ENCODE assay signal across 9 mouse cellular contexts in genomic region chr11:95585281-95585680, GRCm38 (mm10). TPM values are rescaled to one million over a fixed set of nuclear protein-coding genes. Genes with fewer than 3 reads are reported as not detected.
A peak's percentile ranks its signal among the peaks of the same experiment; 100 is the strongest.
DNase-seq lines count a peak whose midpoint lies in the region; ATAC-seq and TF ChIP-seq lines count a peak whose summit lies in the region.
"Had no signal": no experiment of that assay in that cellular context is flagged by ENCODE, and none has a peak within 500 bp of the region (broad histone marks: within the 10 kb centered on the region; RNA-seq: fewer than 3 reads in every experiment).

No protein-coding gene starts in this region.

- WGBS in embryonic facial prominence, embryonic 11.5 days = under 1% methylated on average over 24 of the region's 24 CpGs
- WGBS in hindbrain, postnatal 0 days = 2% methylated on average over 24 of the region's 24 CpGs
- WGBS in liver, embryonic 15.5 days (ENCODE audit: insufficient replicate concordance) = 1% methylated on average over 24 of the region's 24 CpGs
- under 1% methylated on average over 24 of the region's 24 CpGs for WGBS in stomach, embryonic 16.5 days

- H3K4me3 ChIP-seq in embryonic facial prominence, embryonic 11.5 days (ENCODE audit: low read depth, low read length) = peak overlapping the region; percentile 41
- peak overlapping the region; percentile 51 for H3K4me3 ChIP-seq in hindbrain, postnatal 0 days (ENCODE audit: low read length)
- H3K4me3 ChIP-seq in liver, embryonic 15.5 days (replicated peaks) = no peak overlapping the region
- peak overlapping the region; percentile 48 for H3K4me3 ChIP-seq in stomach, embryonic 16.5 days (replicated peaks; ENCODE audit: low read length)

- DNase-seq in adrenal gland, adult 2 months = peak; percentile 37
- no peak for DNase-seq in adrenal gland, adult 18-20 months (ENCODE audit: low spot score in 2 of 2)
- peak; percentile 81 for DNase-seq in embryonic facial prominence, embryonic 11.5 days (ENCODE audit: low spot score)
- peak; percentile 55 for DNase-seq in hindbrain, postnatal 0 days (ENCODE audit: low spot score)
- no peak for DNase-seq in spleen, postnatal 14 days (ENCODE audit: low spot score in 2 of 2)
- no peak for DNase-seq in right cerebral cortex, postnatal 14 days

- no peak overlapping the region; the same call in 1 of the 2 replicates for H3K9ac ChIP-seq in embryonic facial prominence, embryonic 11.5 days (replicated peaks; ENCODE audit: low read length)
- H3K9ac ChIP-seq in hindbrain, postnatal 0 days (replicated peaks; ENCODE audit: low read length) = 0 out of 2 replicates have a peak overlapping the region, but pooled peaks have one; percentile 21
- H3K9ac ChIP-seq in liver, embryonic 15.5 days = no peak overlapping the region
- H3K9ac ChIP-seq in stomach, embryonic 16.5 days (ENCODE audit: low read length) = peak overlapping the region; percentile 49

- no peaks in the 10 kb centered on the region for H3K9me3 ChIP-seq in embryonic facial prominence, embryonic 11.5 days (replicated peaks; ENCODE audit: control insufficient read depth, low read length)
- no peaks in the 10 kb centered on the region for H3K9me3 ChIP-seq in hindbrain, postnatal 0 days (ENCODE audit: low read length)
- no peaks in the 10 kb centered on the region for H3K9me3 ChIP-seq in liver, embryonic 15.5 days (replicated peaks)
- H3K9me3 ChIP-seq in stomach, embryonic 16.5 days (replicated peaks; ENCODE audit: control insufficient read depth, low read length) = no peaks in the 10 kb centered on the region

- H3K27me3 ChIP-seq in embryonic facial prominence, embryonic 11.5 days (ENCODE audit: control insufficient read depth, insufficient read depth, low read length) = peaks cover 31% of the 10 kb centered on the region
- peaks cover 10% of the 10 kb centered on the region; the same call in 1 of the 2 replicates for H3K27me3 ChIP-seq in hindbrain, postnatal 0 days (ENCODE audit: insufficient read depth, low read length)
- H3K27me3 ChIP-seq in liver, embryonic 15.5 days = peaks cover 100% of the 10 kb centered on the region
- H3K27me3 ChIP-seq in stomach, embryonic 16.5 days (ENCODE audit: control insufficient read depth, insufficient read depth, low read length) = peaks cover 68% of the 10 kb centered on the region

- no peak overlapping the region for H3K27ac ChIP-seq in embryonic facial prominence, embryonic 11.5 days (replicated peaks; ENCODE audit: low read depth, low read length)
- no peak overlapping the region for H3K27ac ChIP-seq in hindbrain, postnatal 0 days
- H3K27ac ChIP-seq in liver, embryonic 15.5 days (replicated peaks) = no peak overlapping the region
- H3K27ac ChIP-seq in stomach, embryonic 16.5 days (ENCODE audit: low read length) = no peak overlapping the region

- no peak for TF ChIP-seq CTCF in hindbrain, postnatal 0 days (IDR thresholded peaks at IDR 0.05; ENCODE audit: low read depth)

- ATAC-seq in embryonic facial prominence, embryonic 11.5 days (replicated peaks; ENCODE audit: insufficient number of reproducible peaks, low FRiP score, low TSS enrichment, low read depth) = no peak; the same call in 1 of the 2 replicates
- ATAC-seq in hindbrain, postnatal 0 days = no peak
- no peak for ATAC-seq in liver, embryonic 15.5 days (ENCODE audit: insufficient read depth)
- ATAC-seq in stomach, embryonic 16.5 days (ENCODE audit: insufficient read depth, low FRiP score) = no peak

- peaks cover 23% of the 10 kb centered on the region for H3K4me1 ChIP-seq in embryonic facial prominence, embryonic 11.5 days (ENCODE audit: control insufficient read depth, insufficient read depth, low read length)
- H3K4me1 ChIP-seq in hindbrain, postnatal 0 days (ENCODE audit: insufficient read depth, low read length) = peaks cover 8% of the 10 kb centered on the region
- H3K4me1 ChIP-seq in liver, embryonic 15.5 days (replicated peaks) = peaks cover 14% of the 10 kb centered on the region; the same call in 1 of the 2 replicates
- H3K4me1 ChIP-seq in stomach, embryonic 16.5 days (ENCODE audit: control insufficient read depth, insufficient read depth, low read length) = peaks cover 26% of the 10 kb centered on the region

- peak overlapping the region; percentile 87 for H3K4me2 ChIP-seq in embryonic facial prominence, embryonic 11.5 days (ENCODE audit: low read depth, low read length)
- peak overlapping the region; percentile 84 for H3K4me2 ChIP-seq in hindbrain, postnatal 0 days (ENCODE audit: low read depth, low read length)
- H3K4me2 ChIP-seq in liver, embryonic 15.5 days = peak overlapping the region; percentile 29; the same call in 1 of the 2 replicates
- peak overlapping the region; percentile 76 for H3K4me2 ChIP-seq in stomach, embryonic 16.5 days (ENCODE audit: low read depth, low read length)

- H3K36me3 ChIP-seq in embryonic facial prominence, embryonic 11.5 days (replicated peaks; ENCODE audit: control insufficient read depth, insufficient read depth, low read depth, low read length) = no peaks in the 10 kb centered on the region
- no peaks in the 10 kb centered on the region for H3K36me3 ChIP-seq in hindbrain, postnatal 0 days (ENCODE audit: insufficient read depth, low read length)
- H3K36me3 ChIP-seq in liver, embryonic 15.5 days (replicated peaks) = no peaks in the 10 kb centered on the region
- H3K36me3 ChIP-seq in stomach, embryonic 16.5 days (ENCODE audit: control insufficient read depth, insufficient read depth, low read length) = no peaks in the 10 kb centered on the region

RNA-seq across cellular contexts. Expression of gene Ngfr, which starts 2.3 kb away (rescaled TPM):
- total RNA-seq in adrenal gland, adult 2 months (2021) = 1 to 10 TPM; 2.6 to 5.7 TPM
- 8.0 and 14.2 TPM in 2 replicates for polyA plus RNA-seq in adrenal gland, adult 2 months (2012; rRNA removed)
- total RNA-seq in adrenal gland, adult 18-20 months (2021) = 1 to 10 TPM; 2.1 to 3.5 TPM
- 13.7 and 13.9 TPM in 2 replicates for polyA plus RNA-seq in embryonic facial prominence, embryonic 11.5 days (2014; fragmentation: Nextera tagmentation; extraction: Ambion mirVana)
- 53.2 and 66.9 TPM in 2 replicates for total RNA-seq in hindbrain, postnatal 0 days (2014; rRNA removed)
- 25.4 and 31.0 TPM in 2 replicates for polyA plus RNA-seq in hindbrain, postnatal 0 days (2015; fragmentation: Nextera tagmentation; extraction: Ambion mirVana)
- polyA plus RNA-seq in liver, embryonic 15.5 days (2015; fragmentation: Nextera tagmentation; extraction: Ambion mirVana) = 2.7 and 3.2 TPM in 2 replicates
- polyA plus RNA-seq in stomach, embryonic 16.5 days (2015; fragmentation: Nextera tagmentation; extraction: Ambion mirVana) = 13.2 and 15.0 TPM in 2 replicates
- total RNA-seq: common myeloid progenitor, adult 5-6 weeks had no signal

Comparison
In these comparisons a context has a peak if more than half of its experiments do, and no peak if none do; other contexts are left out.
1. DNase-seq: peak in adrenal gland, adult 2 months (single experiment), embryonic facial prominence, embryonic 11.5 days (single experiment) and hindbrain, postnatal 0 days (single experiment); none in adrenal gland, adult 18-20 months (0 of 2), spleen, postnatal 14 days (0 of 2) and right cerebral cortex, postnatal 14 days (single experiment).
2. H3K4me2 ChIP-seq: peak in every context shown above with its lines; median percentile 87 in embryonic facial prominence, embryonic 11.5 days; 84 in hindbrain, postnatal 0 days; 76 in stomach, embryonic 16.5 days; 29 in liver, embryonic 15.5 days.
3. H3K9ac ChIP-seq: peak in hindbrain, postnatal 0 days (single experiment) and stomach, embryonic 16.5 days (single experiment); none in embryonic facial prominence, embryonic 11.5 days (single experiment) and liver, embryonic 15.5 days (single experiment).